Mouse (Mus musculus): Measurements from ENCODE around the gene Pigf.
A peak's percentile ranks its signal among the peaks of the same experiment; 100 is the strongest.
"Not testable (repeated sequence)": the region's sequence is repeated elsewhere in the genome, so short reads cannot be mapped to it uniquely, and the experiment has no call there.

The Pigf gene

DNA sequence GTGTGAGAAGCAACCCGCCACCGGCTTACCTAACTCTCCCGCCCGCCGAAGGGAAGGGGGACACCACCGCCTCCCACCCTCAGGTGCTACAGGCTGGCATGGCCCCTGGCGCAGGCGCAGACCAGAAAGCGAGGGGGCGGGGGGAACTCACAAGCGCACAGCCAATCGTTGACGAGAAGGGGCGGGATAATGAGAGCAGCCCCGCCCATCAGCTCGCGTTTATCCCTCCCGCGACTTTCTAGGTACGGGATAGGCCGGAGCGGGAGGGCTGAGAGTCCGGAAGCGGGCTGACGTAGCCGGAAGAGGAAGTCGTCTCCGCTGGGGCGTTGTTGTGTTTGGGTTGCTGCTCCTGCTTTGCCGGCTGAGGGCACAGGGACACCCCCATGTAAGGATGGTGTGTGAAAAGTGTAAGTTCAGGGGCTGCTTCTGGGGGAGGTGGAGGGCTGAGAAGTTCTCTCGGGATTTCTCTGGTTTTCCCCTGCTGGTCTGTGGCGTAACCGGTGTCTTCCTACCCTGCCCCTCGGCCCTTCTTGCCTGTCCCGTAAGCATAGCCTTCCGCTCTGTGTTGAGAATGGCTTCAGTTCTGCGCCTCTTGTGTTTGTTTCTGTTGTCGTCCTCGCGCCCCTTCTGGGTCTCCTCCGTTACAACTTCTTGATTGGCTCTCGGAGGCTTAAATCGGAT is at the start of gene Pigf, which contains the start of gene Cript:
Gene Pigf, minus strand, starts transcription at position 138 of the 681 bp plus-strand sequence.
Gene Cript, plus strand, starts transcription at position 282 of the 681 bp plus-strand sequence.
- peak; percentile 95 for DNase-seq (ENCODE audit: low spot score)

DNA sequence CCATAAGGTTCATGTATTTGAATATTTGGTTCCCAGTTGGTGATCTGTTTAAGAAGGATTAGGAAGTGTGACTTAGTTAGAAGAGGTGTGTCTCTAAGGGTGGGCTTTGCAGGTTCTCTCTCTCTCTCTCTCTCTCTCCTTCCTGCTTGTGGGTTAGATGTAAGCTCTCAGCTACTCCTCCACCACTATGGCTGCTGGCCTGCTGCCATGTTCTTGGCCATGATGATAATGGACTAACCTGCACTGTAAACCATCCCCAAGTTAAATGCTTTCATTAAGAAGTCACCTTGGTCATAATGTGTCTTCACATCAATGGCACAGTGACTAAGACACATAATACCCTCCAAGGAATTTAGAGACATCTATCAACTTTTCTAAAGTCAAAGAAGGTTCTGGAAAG is 48.3 kb upstream of the Pigf start:
- no peak for DNase-seq (ENCODE audit: low spot score)

DNA sequence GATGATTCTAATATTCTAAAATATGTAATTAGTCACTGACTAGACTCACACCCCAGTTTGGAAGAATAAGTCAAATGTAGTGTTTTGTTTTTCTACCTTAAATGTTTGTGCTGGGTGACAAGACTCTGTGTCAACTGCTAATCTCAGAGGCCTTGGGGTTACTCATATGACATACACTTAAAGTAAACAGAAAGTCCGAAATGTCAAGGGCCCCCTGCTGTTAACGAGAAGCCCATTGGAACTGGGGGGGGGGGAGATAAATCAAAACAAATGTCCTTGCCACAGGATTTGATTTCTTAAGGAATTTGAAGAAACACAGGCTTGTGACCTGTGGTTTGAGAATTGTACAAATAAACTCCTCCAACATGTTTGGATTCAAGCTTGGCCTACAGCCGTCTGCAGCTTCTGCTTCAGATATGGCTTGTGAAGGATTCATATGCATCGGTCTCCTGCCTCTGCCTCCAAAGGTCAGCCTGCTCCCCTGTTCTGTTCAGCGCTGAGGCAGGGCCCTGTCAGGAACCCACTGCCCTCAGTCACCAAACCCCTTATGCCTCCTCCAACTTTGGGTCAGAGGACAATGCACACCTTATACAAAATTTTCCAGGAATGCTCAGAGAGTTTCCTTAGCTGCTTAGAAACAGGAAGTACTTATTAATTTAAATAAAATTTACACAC is 47.7 kb upstream of the Pigf start:
- no peak for DNase-seq (ENCODE audit: low spot score)

DNA sequence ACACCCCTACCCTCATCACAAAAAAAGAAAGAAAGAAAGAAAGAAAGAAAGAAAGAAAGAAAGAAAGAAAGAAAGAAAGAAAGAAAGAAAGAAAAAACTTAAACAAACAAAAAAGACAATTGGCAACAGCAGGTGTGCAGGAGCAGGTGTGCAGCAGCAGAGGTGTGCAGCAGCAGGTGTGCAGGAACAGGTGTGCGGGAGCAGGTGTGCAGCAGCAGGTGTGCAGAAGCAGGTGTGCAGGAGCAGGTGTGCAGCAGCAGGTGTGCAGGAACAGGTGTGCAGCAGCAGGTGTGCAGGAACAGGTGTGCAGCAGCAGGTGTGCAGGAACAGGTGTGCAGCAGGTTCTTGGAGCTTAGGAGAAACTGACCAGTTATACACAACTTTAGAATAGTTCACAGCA is 47.0 kb upstream of the Pigf start:
- not testable (repeated sequence) for DNase-seq (ENCODE audit: low spot score)

DNA sequence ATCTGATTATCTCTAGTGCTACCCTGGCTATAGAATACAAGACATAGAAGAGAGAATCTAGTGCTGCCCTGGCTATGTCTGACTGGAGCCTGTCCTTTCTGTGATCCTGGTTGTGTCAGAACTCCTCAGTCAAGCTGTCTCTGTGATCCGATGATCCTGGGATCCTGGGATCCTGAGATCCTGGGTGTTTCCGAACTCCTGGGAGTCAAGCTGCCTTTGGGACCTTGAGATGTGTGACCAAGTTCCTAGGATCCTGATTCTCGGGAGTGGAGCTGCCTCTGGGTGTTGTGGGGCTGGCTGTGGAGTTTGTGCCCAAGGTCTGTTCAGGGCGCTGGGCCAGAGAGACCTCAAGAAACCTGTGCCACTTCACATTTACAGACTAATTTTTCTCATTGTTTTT is 43.8 kb upstream of the Pigf start:
- DNase-seq (ENCODE audit: low spot score) = no peak

DNA sequence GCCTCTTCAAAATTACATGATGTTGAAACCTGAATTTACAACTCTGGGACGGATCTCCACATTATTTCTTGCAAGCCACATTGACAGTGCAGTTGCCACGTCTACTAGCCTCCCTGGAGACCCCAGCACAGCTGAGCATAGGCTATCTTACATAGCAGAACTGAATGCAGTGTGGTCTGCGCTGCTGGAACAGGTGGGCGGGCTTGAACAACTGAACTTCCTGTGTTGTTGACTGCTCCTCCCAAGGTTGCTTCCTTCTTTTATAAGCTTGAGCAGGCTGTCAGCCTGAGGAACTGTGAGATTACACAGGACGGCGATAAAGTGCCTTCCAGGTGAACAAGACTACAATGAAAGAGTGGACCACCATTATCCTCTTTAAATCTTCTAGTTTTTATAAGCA is 38.8 kb upstream of the Pigf start:
- DNase-seq (ENCODE audit: low spot score) = no peak

DNA sequence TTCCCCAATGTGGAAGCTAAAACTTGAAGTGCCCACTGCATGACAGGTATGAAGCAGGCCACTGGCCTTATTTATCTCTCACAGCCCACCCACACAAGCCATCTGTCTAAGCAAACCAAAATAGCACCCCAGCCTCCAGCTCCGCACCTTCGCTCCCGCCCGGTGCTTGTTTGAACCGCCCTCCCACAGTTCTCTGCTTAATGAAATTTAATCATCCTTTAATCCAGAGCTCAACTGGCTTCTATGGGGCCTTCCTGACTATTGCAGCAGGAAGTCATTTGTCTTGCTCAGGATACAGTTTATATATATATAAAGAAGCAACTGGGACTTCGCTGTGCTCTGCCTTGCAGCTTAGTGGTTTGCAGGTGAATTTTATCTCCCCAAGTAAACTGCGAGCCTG is 38.3 kb upstream of the Pigf start:
- DNase-seq (ENCODE audit: low spot score) = no peak

DNA sequence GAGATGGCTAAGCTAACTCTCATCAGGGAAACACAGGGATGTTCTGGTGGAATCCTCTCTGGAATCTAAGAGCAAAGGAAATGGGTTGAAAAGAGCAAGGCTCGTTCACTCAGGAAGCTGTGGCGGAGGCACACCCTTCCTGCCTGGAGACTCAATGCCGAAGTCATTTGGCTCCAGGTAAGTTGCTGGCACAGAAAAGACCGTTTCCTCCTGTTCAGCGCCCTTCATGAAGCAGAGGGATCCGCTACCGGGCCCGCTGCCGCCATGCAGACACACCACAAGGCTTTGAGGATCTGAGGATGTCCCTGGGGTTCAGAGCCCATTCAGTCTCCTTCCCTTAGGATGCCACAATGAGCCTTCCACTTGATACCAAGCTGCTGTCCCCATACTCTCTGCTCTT is 37.4 kb upstream of the Pigf start:
- no peak for DNase-seq (ENCODE audit: low spot score)

DNA sequence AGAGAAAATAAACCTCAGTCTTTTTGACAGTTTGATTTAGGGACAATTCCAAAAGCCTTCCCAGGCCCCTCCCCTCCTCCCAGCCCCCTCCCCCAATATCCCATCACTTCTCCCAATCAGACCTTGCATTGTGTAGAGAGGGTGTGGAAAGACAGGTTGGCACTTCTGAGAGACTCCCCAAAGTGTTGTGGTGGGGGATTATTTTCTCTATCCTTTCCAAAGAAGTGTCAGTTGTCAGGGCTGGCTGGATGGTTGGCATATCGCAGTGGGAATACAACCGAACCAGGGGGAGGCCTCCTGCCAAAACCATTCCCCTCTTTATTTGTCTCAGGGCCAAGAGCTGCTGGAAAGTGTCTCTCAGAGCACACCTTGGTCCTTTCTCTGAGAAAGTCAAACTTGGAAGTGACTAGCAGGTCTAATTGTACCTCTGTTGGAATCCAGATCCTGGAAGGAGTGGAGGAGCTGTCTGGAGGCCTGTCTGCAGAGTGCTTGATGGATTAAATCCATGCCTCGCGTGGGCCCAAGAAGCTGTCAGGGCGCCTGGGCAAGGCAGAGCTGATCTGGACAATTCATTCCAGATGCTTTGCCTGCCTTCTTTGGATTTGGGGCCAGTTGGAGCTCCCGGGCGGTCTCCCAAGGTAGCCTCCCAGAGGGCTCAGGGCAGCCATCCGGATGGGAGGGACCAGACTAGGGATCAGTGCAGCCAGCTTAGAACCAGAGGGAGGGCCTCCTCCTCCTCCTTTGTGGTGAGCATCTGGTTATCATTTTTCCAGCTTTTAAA is 32.5 kb upstream of the Pigf start:
- DNase-seq (ENCODE audit: low spot score) = no peak

DNA sequence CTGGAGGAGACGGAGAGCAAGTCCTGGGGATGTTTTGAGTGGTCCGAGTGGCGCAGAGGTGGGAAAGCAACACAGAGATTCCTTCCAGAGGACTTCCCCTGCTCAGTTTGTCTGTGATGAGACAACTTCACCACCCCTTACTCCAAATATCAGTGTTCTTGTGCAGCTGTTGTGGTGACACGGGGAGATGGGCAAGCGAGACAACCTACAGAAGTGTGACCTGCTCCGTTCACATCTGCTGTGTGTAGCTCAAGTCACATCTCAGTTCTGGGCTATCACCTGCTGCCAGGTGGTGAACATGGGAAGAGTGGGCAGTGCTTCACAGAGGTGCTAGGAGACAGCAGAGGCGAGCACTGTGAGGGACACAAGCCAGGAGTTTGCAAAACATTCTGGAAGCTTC is 31.6 kb upstream of the Pigf start:
- DNase-seq (ENCODE audit: low spot score) = no peak

DNA sequence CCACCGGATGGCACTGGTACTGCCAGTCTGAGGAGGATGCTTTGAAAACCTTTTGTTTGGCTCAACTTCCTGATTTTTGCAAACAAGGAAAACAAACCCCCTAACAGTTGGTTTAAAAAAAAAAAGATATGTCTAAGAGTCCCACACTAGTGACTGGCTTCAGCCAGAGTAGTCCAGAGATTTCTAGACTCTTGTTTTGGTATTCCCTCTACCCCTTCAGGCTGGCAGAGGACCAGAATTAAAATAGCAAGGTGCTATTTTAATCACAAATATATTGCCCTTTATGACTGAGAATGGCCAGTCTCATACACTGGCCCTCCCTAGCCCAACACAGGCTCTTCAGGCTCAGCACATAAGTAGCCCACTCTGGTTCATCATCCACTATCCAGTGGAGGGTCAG is 30.5 kb upstream of the Pigf start:
- no peak for DNase-seq (ENCODE audit: low spot score)

DNA sequence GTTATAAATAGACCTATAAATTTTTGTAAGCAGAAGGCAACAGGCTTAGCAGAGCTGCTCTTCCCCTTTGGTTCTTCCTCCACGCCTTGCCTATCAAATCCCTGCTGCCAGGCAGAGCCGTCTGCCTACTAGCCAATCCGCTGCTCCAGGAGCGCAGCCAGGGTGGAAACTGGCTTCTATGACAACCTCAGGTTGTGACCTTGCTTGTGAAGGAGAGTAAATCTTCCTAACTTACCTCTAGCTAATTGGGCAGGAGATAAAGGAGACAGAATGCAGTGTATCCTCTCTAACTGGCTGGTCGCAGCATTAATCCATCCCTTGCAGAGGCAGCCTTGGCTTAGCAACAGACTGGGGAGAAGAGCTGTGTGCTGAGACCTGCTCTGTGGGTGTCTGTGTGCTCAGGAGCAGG is 29.8 kb upstream of the Pigf start:
- DNase-seq (ENCODE audit: low spot score) = no peak

DNA sequence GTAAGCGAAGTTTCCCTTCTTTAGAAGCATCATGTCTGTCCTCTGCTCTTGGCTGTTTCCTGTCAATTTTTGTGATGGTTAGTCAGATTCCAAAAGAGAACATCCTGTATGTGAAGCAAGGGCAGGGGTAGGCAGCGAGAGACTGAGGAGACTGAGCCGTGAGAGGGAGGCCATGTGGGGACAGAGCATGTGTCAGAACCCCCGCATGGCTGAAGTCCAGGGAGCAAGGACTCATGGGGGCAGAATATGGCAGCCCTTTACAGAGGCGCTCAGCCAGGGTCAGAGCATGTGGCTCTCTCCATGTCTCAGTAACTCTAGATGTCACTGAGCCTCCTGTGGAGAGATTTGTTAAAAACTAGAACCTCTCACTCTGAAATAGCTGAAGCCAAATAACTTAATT is 28.7 kb upstream of the Pigf start:
- DNase-seq (ENCODE audit: low spot score) = no peak

DNA sequence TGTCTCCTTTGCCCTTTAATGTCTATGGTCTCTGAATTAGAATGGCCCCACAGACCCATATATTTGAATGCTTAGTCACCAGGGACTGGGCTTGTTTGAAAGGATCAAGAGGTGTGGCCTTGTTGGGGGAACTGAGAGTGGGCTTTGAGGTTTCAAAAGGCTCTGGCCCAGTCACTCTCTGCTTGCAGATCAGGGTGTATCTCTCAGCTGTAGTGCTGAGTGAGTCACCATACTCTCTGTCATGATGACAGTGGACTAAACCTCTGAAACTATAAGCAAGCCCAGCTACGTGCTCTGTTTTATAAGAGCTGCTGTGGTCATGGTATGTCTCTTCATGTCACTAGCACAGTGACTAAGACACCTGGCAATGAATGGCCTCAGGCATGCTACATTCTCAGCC is 27.2 kb upstream of the Pigf start:
- DNase-seq (ENCODE audit: low spot score) = no peak

DNA sequence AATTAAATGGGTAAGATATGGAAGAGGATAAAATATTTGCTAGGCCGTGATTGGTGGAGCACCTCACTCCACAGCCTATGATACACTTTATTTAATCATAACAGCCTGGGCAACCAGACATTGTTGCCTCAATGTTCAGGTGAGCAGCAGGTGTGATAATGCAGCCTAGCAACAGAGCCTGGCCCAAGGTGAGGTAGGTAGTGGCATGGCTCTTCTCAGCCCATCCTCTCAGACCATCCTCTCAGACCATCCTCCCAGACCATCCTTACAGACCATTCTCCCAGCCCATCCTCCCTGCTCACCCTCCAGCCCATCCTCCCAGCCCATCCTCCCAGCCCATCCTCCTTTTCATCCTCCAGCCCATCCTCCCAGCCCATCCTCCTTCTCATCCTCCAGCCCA is 26.4 kb upstream of the Pigf start:
- no peak for DNase-seq (ENCODE audit: low spot score)

DNA sequence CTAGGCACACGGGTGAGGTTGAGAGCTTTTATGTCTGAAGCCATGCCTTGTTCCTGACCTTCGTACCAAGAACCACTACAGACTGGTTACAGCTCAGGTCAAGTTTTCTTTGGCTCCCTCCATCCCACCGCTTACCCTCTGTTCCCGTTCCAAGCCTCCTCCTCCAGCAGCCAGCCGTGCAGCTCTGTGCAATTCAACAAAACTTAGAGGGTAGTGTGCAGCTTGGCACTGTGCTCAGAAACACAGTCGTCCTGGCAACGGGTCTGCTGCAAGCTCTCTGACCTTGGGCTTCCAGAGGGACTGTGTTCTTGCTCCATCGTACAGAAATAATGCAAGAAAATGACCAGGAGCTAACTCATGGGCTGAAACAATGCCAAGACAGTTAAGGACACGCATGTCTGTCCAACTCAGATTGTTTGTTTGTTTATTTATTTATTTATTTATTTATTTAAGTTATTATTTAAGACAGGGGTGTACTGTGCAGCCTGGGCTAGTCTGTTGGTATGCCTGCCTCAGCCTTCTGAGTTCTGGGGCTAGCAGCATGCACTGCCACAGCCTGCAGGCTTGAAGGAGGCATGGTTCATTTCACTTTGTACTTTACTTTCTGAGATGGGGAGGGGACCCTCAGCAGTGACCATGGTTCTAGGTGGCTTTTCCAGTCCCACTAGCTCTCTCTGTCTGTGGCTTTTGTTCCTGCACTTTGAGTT is 25.4 kb upstream of the Pigf start:
- DNase-seq (ENCODE audit: low spot score) = no peak

DNA sequence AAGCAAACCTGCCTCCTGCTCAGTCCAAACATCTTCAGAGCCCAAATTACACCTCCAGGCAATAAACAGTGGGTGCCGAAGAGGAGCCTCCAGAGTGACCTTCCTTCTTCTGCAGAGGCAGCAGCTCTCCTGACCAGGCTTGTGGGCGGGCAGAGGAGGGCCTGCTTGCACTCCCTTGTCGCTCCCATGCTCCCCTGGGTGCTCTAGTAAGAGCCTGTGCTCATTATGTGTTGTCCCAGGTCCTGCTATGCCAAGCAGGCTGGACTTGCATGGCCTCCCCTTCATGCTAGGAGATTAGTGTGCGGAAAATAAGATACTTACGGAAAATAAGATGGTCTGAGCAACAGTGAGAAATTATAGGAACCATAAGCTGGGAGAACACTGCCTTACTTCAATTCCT is 24.5 kb upstream of the Pigf start:
- DNase-seq (ENCODE audit: low spot score) = no peak

DNA sequence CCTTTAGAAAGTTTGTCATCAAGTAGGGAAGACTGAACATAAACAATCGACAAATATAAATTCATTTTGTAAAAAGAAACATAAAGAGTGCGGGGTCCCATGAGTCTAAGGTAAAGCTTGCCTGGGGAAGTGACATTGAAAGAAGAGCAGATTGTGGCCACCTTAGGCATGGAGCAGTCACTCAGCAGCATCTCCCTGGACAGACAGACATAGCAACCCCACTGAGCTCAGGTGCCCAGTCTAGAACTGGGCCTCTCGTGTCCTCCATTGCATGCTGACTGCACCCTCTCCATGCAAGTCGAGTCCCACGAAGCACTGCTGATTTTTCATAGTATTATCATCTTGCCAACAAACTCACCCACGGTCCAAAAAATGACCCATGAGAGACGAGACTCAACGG is 19.6 kb upstream of the Pigf start:
- no peak for DNase-seq (ENCODE audit: low spot score)

DNA sequence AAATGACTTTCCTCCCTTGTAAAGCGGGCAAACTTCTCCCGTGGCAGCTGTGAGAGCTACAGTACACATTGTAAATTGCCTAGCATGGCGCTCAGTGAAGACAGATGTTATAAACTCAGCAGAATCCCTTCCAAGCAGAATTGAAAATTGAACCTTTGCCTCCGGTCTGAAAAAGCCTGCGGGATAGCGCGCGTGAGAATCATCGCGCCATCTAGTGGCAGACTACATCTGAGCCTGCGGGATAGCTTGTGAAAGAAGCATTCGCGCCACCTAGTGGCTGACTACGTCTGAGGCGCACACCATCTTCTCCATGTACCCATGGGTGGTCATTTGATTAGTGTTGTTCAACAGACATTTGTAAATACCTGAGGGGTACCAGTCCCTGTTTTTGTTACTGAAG is 19.2 kb upstream of the Pigf start:
- DNase-seq (ENCODE audit: low spot score) = peak; percentile 68

DNA sequence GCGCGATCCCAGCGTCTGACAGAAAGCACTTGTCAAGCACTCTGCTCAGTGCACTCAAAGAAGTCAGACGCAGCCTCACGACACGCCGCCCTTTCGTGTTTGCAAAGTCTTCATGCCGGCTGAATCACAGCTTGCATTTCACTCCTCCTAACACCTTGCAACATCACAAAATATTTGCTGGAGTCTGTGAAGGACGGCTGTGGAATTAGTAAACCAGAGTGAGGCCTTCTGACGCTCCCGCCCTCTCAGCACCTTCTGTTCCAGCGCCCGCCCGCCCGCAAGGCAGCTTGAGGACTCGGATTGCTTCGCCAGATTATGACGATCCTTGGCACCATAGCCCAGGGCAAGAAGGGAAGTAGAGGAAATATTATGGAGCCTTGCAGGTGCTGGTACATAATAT is 16.5 kb upstream of the Pigf start:
- no peak for DNase-seq (ENCODE audit: low spot score)

DNA sequence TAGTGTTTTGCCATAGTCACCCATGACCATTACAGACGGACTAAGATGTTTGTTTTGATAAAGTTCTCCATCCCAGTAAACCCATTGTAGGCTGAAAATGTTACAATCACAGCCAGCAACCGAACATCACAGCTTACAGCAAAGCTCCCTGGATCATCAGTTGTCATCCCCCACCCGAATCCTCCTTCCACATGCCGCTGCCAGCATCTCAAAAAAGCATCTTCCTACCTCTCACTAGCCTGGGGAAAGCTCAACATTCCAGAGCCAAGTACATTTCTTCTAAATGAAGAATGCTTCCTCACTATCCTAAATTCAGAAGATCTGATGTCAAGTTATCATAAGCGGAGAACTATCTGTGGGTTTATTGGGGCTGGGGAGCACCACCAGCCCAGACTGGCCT is 13.3 kb upstream of the Pigf start:
- DNase-seq (ENCODE audit: low spot score) = no peak
